Mouse (Mus musculus) ovary, postnatal 10 days (tissue): ENCODE measurements around the gene Twf2.

Experiments
- DNase-seq: peaks from one replicate; pipeline ENCODE4 v3.0.0; 2022; ENCODE audit warnings: low spot score

Twf2 gene

DNA sequence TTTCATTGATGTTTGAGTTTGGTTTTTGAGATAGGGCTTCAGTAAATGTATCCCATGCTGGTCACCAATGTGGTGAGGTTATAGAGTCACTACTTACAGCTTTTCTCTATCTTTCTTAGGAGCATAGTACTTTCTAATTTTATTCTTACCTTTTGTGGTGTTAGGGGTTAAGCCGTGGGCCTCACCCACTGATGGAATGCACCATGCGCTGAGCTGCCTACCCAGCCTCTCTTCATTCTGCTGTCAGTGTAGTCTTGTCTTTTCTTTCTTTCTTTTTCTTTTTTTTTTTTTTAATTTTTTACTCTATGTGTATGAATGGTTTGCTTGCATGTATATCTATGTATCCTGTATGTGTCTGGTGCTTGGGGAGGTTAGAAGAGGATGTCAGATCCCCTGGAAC lies 23.5 kb upstream of the Twf2 start:
- DNase-seq, result no peak

DNA sequence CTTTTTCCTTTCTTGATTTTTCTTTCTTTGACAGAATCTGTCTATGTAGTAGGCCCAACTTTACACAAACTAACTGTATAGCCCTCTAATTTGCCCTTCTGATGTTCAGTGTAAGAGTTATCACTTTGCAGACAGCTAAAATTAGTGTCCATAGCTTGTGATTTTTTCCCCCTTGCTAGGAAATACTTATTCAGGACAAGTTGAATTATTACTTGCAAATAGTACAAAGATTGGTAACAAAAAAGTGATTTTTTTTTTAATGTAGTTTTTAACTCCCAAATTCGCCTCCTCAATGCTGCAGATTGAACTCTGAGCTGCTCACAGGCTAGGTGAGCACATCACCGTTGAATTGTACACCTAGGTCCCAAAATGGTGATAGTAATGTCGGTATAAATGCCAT lies 22.9 kb upstream of the Twf2 start:
- DNase-seq, result no peak

GRCm38 (mm10) chr9:106182146-106182545 lies 20.8 kb upstream of the Twf2 start:
- DNase-seq, result no peak

GRCm38 (mm10) chr9:106183996-106184395 lies 18.9 kb upstream of the Twf2 start:
- DNase-seq, result no peak

GRCm38 (mm10) chr9:106191355-106191754 lies 11.6 kb upstream of the Twf2 start:
- no peak for DNase-seq

- no peak for DNase-seq
Observed at GRCm38 (mm10) chr9:106192024-106192423, 10.9 kb upstream of the Twf2 start.

- no peak for DNase-seq
Observed at GRCm38 (mm10) chr9:106192998-106193397, 9.9 kb upstream of the Twf2 start.

DNA sequence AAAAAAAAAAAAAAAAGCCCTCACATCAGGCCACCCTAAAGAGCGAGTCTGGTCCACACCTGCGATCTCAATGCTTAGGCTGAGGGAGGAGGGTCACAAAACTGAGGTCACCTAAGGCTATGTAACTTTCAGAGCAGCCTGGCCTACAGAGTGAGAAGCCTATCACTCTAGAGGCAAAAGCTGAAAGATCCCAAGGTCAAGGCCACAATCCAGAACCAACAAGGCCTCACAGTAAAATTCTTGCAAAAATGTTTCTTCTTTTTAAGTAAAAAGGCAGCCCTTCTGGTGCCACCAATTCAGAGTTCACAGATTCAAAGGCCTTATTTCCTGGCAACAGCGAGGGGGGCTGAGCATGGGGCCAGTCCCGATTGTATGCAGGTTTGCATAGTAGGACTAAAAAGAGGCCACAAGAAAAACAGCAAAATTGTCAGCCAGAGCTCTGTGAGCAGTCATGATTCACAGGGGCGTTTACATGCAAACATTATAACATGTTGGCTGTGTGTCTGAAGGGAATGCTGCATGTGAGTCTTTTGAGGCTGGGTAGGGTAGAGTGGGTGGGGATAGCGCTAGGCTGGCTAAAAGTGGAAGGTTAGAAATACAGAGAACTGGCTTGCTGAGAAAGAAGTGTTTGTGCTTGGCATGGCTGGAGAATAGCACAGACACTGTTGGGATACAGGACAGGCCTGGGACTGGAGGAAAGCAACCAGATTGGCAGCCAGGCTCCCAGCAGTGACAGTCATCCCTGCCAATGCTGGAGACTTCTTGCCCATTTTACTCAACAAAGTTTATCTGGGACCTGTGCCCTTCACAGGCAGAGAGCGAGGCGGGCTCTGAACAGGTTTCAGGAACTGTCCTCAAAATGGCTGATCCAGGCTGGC lies 8.7 kb upstream of the Twf2 start:
- DNase-seq, result no peak

DNA sequence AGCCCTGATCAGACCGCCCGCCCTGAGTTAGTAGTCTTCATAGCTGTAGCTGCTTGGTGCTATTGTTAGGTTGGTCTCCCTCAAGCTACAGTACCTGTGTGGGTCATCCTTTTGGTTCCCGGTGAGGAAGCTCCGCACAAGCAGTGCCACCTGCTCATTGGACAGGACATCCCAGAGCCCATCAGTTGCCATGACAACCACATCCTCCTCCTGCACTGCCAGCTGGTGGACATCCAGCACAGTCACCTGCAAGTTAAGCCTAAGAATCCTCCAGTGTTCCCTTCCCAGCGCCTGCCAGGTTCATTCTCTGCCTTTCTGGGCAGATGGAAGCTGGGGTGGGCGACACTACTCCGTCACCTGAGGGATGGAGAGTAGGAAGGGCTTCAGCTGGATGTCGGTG lies 7.2 kb upstream of the Twf2 start:
- no peak for DNase-seq

DNA sequence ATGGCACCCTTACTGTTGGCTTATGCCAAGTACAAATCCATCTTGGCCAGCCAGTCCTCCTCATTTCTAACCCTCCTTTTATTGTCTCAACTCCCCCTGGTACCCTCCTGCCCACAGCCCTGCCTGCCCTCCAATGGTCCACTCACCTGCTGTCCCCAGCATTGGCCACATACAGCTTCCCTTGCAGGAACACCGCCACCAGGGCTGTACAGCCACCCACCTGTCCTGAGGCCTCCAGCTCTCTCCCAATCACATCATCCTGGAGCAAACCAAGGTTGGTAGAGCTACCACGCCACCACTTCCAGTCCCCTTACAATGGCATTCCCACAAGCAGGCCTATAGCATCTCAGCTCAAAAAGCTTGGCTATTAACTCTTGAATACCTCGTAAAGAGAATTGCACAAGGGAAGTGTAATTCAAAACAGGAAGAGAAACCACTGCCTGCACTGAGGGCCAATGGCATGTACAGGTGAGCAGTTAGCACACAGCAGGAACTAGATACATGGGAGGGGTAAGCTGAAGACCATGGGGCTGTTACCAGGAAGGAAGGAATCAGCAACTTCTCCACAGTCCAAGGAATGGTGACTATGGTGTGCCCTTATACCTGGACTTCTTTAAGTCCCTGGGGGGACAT lies 5.7 kb upstream of the Twf2 start:
- no peak for DNase-seq

DNA sequence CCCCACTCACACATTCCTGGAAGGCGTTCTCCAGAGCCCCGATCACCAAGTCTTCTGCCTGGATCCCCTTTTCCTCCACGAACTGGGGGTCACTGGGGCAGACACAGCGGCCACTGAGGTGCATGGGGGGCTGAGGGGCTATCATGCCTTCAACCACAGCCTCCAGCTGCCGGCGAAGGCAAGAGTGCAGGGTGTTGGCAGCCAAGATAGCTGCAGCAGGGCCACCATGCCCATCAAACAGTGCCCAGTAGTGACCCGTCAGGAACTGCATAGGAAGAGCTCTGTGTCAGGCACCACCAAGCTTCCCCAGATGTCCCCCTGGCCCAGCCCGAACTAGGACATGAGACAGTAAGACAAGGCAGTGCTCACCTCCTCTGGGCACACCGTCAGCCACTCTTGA lies 5.2 kb upstream of the Twf2 start:
- DNase-seq, result no peak

DNA sequence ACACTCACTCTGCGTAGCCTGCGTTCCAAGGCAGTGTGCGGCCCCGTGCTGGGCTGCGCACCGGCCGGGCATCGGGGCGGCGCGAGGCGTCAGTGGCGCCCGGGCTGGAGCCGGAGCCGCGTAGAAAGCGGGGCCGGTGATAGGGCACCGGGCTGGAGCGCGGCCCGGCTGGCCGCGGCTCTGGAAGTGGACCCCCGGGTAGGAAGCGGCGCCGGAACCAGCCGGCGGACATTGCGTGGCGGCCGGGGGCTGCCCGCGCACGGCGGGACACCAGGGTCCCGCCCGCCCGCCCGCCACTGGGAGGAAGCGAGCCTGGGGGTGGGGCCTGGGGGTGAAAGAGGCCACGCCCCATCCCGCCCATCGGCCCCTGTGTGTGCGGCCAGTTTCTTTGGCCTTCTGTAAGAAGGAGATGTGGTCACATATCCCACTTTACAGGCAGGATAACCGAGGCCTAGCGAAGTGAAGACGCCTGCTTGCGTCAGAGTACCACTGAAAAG lies 3.9 kb upstream of the Twf2 start:
- DNase-seq, result no peak

- no peak for DNase-seq
Observed at GRCm38 (mm10) chr9:106199535-106200272, 3.2 kb upstream of the Twf2 start, which contains the start of gene Ppm1m. TSS of gene Ppm1m (minus strand) at chr9:106199746.

- DNase-seq, result no peak
Observed at GRCm38 (mm10) chr9:106201895-106202294, 1.0 kb upstream of the Twf2 start.

DNA sequence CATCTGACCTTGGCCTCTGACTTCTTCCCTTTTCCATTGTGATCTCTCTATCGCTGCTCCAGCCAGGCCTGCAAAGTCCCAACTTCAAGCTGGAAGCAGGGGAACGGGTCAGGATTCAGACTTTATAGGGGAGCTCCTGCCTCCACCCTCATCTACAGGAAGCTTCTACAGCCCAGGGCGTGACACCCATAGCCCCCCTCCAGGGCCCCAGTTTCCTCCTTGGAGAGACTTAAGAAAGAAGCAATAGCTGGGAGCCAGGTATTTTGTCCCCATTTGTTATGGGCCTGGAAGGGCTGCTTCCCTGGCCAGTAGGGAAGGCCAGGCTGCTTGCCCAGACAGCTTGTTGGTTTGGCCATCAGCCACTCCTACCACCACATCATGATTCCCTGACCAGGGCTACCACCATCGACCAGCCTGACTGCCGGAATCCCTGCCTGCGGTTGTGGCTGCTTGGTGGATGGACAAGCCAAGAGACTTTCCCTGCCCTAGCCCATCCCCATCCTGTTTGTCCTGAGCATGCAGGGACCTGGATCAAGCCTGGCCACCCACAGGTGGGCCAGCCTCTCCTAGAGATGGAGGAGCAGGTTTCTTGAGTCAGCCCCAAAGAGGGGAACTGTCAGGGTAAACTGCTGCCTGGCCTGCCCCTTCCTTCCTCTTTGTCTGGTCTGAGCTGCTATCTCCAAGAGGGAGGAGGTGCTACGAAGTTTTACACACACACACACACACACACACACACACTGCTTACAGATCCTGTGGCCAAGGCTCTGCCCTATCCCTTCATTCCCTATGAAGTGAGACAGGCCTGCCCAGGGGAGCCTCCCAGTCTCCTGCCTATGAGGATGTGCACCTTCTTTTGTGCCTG lies 1.3 kb downstream of the Twf2 start:
- DNase-seq, result no peak

- no peak for DNase-seq
Observed at GRCm38 (mm10) chr9:106205713-106206290, 2.9 kb downstream of the Twf2 start.

DNA sequence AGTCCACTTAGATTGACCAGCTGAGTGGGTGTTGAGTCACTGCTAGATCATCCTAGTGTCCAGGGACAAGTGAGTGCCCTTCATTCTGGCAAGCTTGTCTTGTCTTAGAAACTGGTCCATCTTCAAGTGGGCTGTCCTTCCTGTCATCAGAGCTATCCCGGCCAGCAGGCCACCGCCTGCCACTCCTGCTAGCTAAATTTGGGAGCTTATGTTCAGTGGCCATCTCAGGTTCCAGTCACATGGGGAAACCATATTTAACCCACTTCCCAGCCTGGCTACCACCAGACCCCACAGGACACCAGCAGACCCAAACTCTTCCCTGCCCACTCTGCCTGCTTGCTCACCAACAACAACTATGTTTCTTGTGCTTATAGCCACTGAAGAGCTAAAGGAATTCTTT lies 3.6 kb downstream of the Twf2 start:
- DNase-seq, result no peak

- DNase-seq, result no peak
Observed at GRCm38 (mm10) chr9:106208181-106208580, 5.3 kb downstream of the Twf2 start.

DNA sequence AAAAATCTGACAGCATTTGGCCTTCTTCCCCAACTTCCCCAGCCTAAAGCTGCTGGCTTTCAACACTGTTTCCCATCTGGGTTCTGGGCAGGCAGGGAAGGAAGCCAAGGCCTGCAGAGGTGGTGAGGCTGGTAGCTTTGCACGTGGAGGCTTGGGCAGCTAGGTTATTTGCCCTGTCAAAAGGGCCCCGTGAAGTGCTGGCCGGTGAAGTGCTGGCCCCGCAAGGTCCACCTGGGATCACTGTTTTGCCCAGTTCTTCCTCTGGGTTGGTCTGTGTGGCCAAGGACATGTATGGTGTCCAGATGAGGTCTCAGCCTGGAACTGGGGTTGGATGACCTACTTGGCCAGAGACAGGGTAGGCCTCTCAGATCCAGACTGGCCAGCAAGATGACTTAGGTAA lies 7.0 kb downstream of the Twf2 start:
- DNase-seq, result no peak

- no peak for DNase-seq
Observed at GRCm38 (mm10) chr9:106210853-106211609, 8.1 kb downstream of the Twf2 start.
